Mouse (Mus musculus) forebrain, embryonic 16.5 days (tissue): ENCODE measurements around the gene Rassf6. TPM values are rescaled to one million over a fixed set of nuclear protein-coding genes. Genes with fewer than 3 reads are reported as not detected.

Experiments used
- ATAC-seq: fragments of 200-750 bp; cut with Nextera tagmentation; 2 replicates; pipeline ENCODE4 v1.8.0; 2017; ENCODE audit warnings: mild to moderate bottlenecking, moderate library complexity
- H3K27ac ChIP-seq: fragments of 300-500 bp; sonication (generic); 2 replicates; pipeline ENCODE4 v1.5.1; 2014; ENCODE audit warnings: low read length, control low read depth
- H3K27me3 ChIP-seq: fragments of 300-500 bp; sonication (generic); replicated peaks from 2 replicates; pipeline ENCODE4 v1.6.1; 2014; ENCODE audit warnings: low read length; ENCODE audit not compliant: control insufficient read depth, insufficient read depth
- H3K36me3 ChIP-seq: fragments of 300-500 bp; sonication (generic); 2 replicates; pipeline ENCODE4 v1.6.1; 2014; ENCODE audit not compliant: control insufficient read depth, insufficient read depth
- H3K4me1 ChIP-seq: fragments of 300-500 bp; sonication (generic); replicated peaks from 2 replicates; pipeline ENCODE4 v1.6.1; 2014; ENCODE audit warnings: low read length; ENCODE audit not compliant: control insufficient read depth, insufficient read depth
- H3K4me2 ChIP-seq: fragments of 300-500 bp; sonication (generic); 2 replicates; pipeline ENCODE4 v1.6.1; 2014; ENCODE audit warnings: mild to moderate bottlenecking, low read length, control low read depth
- H3K4me3 ChIP-seq: fragments of 300-500 bp; sonication (generic); replicated peaks from 2 replicates; pipeline ENCODE4 v1.5.1; 2014; ENCODE audit warnings: mild to moderate bottlenecking, low read length, control low read depth
- H3K9ac ChIP-seq: fragments of 300-500 bp; sonication (generic); replicated peaks from 2 replicates; pipeline ENCODE4 v1.6.1; 2014; ENCODE audit warnings: low read depth, low read length, control low read depth
- H3K9me3 ChIP-seq: fragments of 300-500 bp; sonication (generic); 2 replicates; pipeline ENCODE4 v1.6.1; 2016; ENCODE audit warnings: low read length; ENCODE audit not compliant: control insufficient read depth
- WGBS: fragments of 180-500 bp; shearing (Covaris S2); extraction: QIAGEN DNeasy Blood & Tissue Kit; methylation state at CpG from one replicate; pipeline ENCODE4 v1.1.7; 2014; 5-methylcytosine and 5-hydroxymethylcytosine counted together
- polyA plus RNA-seq: library from polyadenylated mRNA; unstranded; fragments of >200 nt; fragmentation: Nextera tagmentation; extraction: Ambion mirVana; gene quantifications from 2 replicates; pipeline ENCODE4 v1.2.1, GENCODE M21; 2015

Gene Rassf6
- polyA plus RNA-seq, 1 experiment from 2014 or later: 0.92 TPM

- Histone ChIP-seq H3K9ac (peak overlapping the region; percentile 61), H3K4me3 (peak overlapping the region; percentile 46), H3K9me3 (no peaks in the 10 kb centered on the region), H3K4me2 (peak overlapping the region; percentile 70), H3K4me1 (0 out of 2 replicates have a peak, but pooled peaks cover 3% of the 10 kb centered on the region), H3K27ac (no peak overlapping the region), H3K27me3 (no peaks in the 10 kb centered on the region), H3K36me3 (no peaks in the 10 kb centered on the region)
- 24% methylated on average over 25 of the region's 25 CpGs for WGBS
- ATAC-seq: peak; percentile 84
These were observed 51.5 kb downstream of the Rassf6 start for GRCm38 (mm10) chr5:90588708-90589595.

GRCm38 (mm10) chr5:90588104-90588503 is 52.4 kb downstream of the Rassf6 start:
- 88% methylated on average over 5 of the region's 5 CpGs for WGBS
- H3K9me3 ChIP-seq: no peaks in the 10 kb centered on the region
- no peaks in the 10 kb centered on the region for H3K27me3 ChIP-seq
- H3K4me1 ChIP-seq: 0 out of 2 replicates have a peak, but pooled peaks cover 3% of the 10 kb centered on the region
- ATAC-seq: no peak
- H3K36me3 ChIP-seq: no peaks in the 10 kb centered on the region
- H3K9ac ChIP-seq: no peak overlapping the region
- H3K27ac ChIP-seq: no peak overlapping the region
- H3K4me3 ChIP-seq: no peak overlapping the region
- H3K4me2 ChIP-seq: no peak overlapping the region

- no peaks in the 10 kb centered on the region for H3K9me3 ChIP-seq
- no peak overlapping the region for H3K9ac ChIP-seq
- ATAC-seq: peak; percentile 16; the same call in 1 of the 2 replicates
- no peaks in the 10 kb centered on the region for H3K36me3 ChIP-seq
- no peak overlapping the region for H3K27ac ChIP-seq
- 76% methylated on average over 5 of the region's 5 CpGs for WGBS
- H3K4me3 ChIP-seq: no peak overlapping the region
- no peak overlapping the region for H3K4me2 ChIP-seq
- 0 out of 2 replicates have a peak, but pooled peaks cover 3% of the 10 kb centered on the region for H3K4me1 ChIP-seq
- no peaks in the 10 kb centered on the region for H3K27me3 ChIP-seq
These were observed 53.9 kb downstream of the Rassf6 start for GRCm38 (mm10) chr5:90586511-90586910.

DNA sequence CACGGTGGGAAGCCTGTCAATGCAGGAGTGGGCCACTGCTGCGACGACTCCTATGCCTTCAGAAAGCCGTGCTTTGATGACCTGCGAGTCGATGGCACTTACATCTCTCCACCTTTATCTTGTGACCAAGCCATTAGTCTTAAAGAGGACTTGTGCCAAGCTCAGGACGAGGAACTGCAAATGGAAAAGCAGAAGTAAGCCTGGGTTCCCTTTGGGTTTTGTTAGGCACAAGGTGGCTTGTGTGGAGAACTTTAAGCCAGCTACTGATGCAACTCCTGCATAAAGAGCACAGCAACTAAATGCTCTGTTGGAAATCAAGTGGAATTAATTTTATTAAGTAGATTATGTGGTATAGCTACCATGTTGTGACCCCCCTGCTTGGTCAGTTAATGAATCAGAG is 55.7 kb downstream of the Rassf6 start:
- H3K4me1 ChIP-seq: 0 out of 2 replicates have a peak, but pooled peaks cover 3% of the 10 kb centered on the region
- no peak overlapping the region for H3K4me3 ChIP-seq
- no peak overlapping the region for H3K9ac ChIP-seq
- WGBS: 79% methylated on average over 7 of the region's 7 CpGs
- no peak overlapping the region for H3K4me2 ChIP-seq
- no peak overlapping the region for H3K27ac ChIP-seq
- H3K9me3 ChIP-seq: no peaks in the 10 kb centered on the region
- no peaks in the 10 kb centered on the region for H3K27me3 ChIP-seq
- no peak for ATAC-seq
- H3K36me3 ChIP-seq: no peaks in the 10 kb centered on the region

GRCm38 (mm10) chr5:90582179-90582578 is 58.3 kb downstream of the Rassf6 start:
- no peak overlapping the region for H3K4me2 ChIP-seq
- no peak overlapping the region for H3K4me3 ChIP-seq
- no peak overlapping the region for H3K9ac ChIP-seq
- H3K36me3 ChIP-seq: no peaks in the 10 kb centered on the region
- 93% methylated on average over 6 of the region's 6 CpGs for WGBS
- no peaks in the 10 kb centered on the region for H3K27me3 ChIP-seq
- ATAC-seq: no peak
- H3K9me3 ChIP-seq: no peaks in the 10 kb centered on the region
- no peak overlapping the region for H3K27ac ChIP-seq
- H3K4me1 ChIP-seq: no peaks in the 10 kb centered on the region

DNA sequence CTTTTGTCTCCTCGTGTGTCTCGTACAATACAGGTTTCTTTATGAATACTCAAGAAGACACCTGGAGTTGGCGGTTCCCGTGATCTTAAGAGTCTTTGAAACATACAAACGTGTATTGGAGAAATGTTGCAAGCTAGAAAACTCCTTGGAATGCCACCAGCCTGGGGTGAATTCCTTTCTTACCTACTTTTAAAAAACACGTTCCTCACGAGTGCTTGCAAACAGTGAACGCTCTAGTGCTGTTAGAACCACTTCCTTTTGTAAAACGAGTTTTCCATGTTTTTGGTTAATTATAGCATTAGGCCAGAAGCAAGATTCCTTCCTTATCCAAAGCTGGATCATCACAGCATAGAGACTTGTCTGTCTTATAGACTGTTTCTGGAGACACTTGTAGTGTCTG is 60.9 kb downstream of the Rassf6 start:
- no peaks in the 10 kb centered on the region for H3K9me3 ChIP-seq
- no peaks in the 10 kb centered on the region for H3K27me3 ChIP-seq
- H3K27ac ChIP-seq: no peak overlapping the region
- H3K36me3 ChIP-seq: no peaks in the 10 kb centered on the region
- no peak for ATAC-seq
- WGBS: 92% methylated on average over 9 of the region's 9 CpGs
- no peak overlapping the region for H3K4me2 ChIP-seq
- no peak overlapping the region for H3K4me3 ChIP-seq
- H3K4me1 ChIP-seq: no peaks in the 10 kb centered on the region
- no peak overlapping the region for H3K9ac ChIP-seq

DNA sequence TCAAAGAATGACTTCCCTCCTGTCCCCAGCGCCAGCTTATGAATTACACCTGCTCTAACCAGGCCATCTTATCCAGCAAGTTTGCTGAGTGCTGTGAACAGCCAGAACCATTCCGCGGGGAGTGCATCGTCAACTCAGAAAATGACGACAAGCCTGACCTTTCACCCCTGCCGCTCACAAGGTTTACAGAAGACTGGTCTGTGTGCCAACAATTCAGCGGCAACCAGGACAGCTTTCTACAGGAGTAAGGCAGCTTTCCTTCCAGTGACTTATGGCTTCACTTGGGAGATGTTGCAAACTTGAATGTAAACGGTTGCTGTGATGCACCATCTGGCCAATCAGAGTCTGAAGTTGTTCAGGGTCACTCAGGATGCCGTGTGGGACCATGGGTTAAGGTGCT is 62.7 kb downstream of the Rassf6 start:
- H3K9ac ChIP-seq: no peak overlapping the region
- H3K27ac ChIP-seq: no peak overlapping the region
- no peak for ATAC-seq
- H3K27me3 ChIP-seq: no peaks in the 10 kb centered on the region
- H3K9me3 ChIP-seq: no peaks in the 10 kb centered on the region
- WGBS: 93% methylated on average over 9 of the region's 9 CpGs
- H3K4me1 ChIP-seq: no peaks in the 10 kb centered on the region
- no peaks in the 10 kb centered on the region for H3K36me3 ChIP-seq
- no peak overlapping the region for H3K4me3 ChIP-seq
- no peak overlapping the region for H3K4me2 ChIP-seq

GRCm38 (mm10) chr5:90571216-90571615 is 69.2 kb downstream of the Rassf6 start:
- Histone ChIP-seq H3K27ac (no peak overlapping the region), H3K9ac (no peak overlapping the region), H3K36me3 (no peaks in the 10 kb centered on the region), H3K27me3 (no peaks in the 10 kb centered on the region), H3K4me3 (no peak overlapping the region), H3K4me2 (no peak overlapping the region), H3K4me1 (no peaks in the 10 kb centered on the region), H3K9me3 (no peaks in the 10 kb centered on the region)
- no peak for ATAC-seq
- 37% methylated on average over 3 of the region's 3 CpGs for WGBS

DNA sequence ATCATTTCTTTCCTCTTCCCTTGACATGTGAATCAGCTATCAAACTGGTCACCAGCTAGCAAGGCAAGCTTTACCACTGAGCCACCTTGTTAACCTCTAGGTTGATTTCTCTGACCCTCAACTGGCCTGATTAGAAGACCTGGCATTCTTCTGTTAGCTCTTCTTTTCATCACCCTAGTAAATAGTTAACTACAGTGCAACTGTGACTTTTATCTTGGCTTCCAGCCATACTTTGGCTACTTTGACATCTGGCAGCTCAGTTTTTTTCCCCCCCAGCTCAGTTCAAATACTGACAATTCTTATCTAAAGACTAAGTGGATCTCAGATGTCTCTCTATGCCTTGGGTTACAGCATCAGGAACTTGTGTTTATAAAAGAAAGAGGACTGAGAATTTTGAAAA is 72.1 kb downstream of the Rassf6 start:
- H3K9me3 ChIP-seq: no peaks in the 10 kb centered on the region
- H3K4me2 ChIP-seq: no peak overlapping the region
- no peak for ATAC-seq
- no peak overlapping the region for H3K4me3 ChIP-seq
- H3K9ac ChIP-seq: no peak overlapping the region
- H3K36me3 ChIP-seq: no peaks in the 10 kb centered on the region
- no peak overlapping the region for H3K27ac ChIP-seq
- H3K27me3 ChIP-seq: no peaks in the 10 kb centered on the region
- no peaks in the 10 kb centered on the region for H3K4me1 ChIP-seq
